Mouse (Mus musculus) cerebellum, postnatal 25 days (tissue): ENCODE measurements around the gene Rem1.
"Not testable (repeated sequence)": the region's sequence is repeated elsewhere in the genome, so short reads cannot be mapped to it uniquely, and the experiment has no call there.

ENCODE experiments used
- DNase-seq, 2 experiments: peaks; one replicate each; pipeline ENCODE4 v3.0.0; 2021; ENCODE audit warnings: mixed read lengths in 2 of 2

Rem1 gene

DNA sequence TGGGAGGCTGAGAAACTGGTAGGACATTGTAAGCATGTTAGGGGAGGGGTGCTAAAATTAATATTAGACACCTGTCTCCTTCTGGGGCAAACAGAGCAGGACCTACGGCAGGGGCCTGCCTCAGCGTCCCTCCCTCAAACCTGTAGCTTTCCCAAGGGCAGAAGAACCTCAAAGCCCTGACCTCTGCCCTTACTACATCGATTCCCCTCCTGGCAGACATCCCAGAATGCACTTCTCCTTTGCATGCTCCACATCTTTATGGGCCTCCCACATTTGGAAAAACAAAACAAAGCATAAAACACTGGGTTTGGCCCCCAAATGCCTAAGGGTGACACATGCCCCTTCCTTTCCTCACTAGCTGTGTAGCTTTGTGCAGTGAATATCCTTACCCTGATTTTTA is 2.5 kb downstream of the Rem1 start:
- DNase-seq, result no peak

GRCm38 (mm10) chr2:152629904-152630303 is 3.2 kb downstream of the Rem1 start:
- DNase-seq, result no peak

DNA sequence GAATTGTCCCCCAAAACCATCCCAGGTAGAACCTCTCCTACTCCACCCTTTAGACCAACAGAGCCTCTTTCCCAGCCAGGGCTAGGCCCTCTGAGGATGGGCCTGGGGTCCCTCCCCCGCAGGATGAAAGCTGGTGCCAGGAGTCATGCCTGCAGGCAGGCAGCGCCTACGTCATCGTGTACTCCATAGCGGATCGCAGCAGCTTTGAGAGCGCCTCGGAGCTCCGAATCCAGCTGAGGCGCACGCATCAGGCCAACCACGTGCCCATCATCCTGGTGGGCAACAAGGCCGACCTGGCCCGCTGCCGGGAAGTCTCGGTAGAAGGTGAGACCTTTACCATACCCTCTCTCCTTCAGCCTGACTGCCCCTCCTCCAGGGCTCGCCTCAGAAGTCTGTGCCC is 6.6 kb downstream of the Rem1 start:
- DNase-seq, result no peak

DNA sequence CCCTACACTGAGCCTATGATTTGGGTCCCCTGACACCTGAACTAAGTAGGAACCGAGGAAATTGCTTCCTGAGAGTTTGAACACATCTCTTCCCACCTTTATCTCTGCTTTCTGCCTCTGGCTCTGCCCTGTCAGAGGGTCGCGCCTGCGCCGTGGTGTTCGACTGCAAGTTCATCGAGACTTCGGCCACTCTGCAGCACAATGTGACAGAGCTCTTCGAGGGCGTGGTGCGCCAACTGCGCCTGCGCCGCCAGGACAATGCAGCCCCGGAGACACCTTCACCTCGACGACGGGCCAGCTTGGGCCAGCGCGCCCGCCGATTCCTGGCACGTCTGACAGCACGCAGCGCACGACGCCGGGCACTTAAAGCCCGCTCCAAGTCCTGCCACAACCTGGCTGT is 7.6 kb downstream of the Rem1 start:
- DNase-seq, result no peak

GRCm38 (mm10) chr2:152636246-152637005 is 9.7 kb downstream of the Rem1 start:
- no peak for DNase-seq

GRCm38 (mm10) chr2:152637006-152637322 is 10.2 kb downstream of the Rem1 start:
- DNase-seq, result no peak

- DNase-seq, result no peak
These were observed 10.6 kb downstream of the Rem1 start for GRCm38 (mm10) chr2:152637381-152637780.

- no peak for DNase-seq
These were observed 12.1 kb downstream of the Rem1 start for GRCm38 (mm10) chr2:152638865-152639264.

- DNase-seq, result no peak
These were observed 12.8 kb downstream of the Rem1 start for GRCm38 (mm10) chr2:152639406-152640113.

GRCm38 (mm10) chr2:152652901-152653620 is 26.3 kb downstream of the Rem1 start:
- DNase-seq, result peak in 1 of 2 experiments; percentile 23

- DNase-seq, result peak in 1 of 2 experiments; percentile 14
These were observed 27.3 kb downstream of the Rem1 start for GRCm38 (mm10) chr2:152653874-152654715.

- no peak for DNase-seq
These were observed 30.6 kb downstream of the Rem1 start for GRCm38 (mm10) chr2:152657398-152657797.

DNA sequence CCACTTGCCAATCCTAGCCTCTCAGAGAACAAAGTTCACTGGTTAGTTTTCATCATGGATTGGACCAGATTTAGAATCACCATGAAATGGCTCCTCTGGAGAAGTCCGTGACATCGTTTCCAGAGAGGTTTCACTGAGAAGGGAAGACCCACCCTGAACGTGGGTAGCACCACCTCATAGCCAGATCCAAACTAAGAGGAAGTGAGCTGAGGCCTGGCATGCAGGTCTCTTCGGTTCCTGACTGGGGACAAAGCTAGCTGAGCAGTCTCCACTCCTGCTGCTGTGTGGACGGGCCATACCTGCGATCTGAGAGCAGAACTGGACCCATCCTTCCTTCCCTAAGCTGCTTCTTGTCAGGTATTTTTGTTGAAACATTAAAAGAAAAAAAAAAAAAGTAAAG is 34.4 kb downstream of the Rem1 start:
- DNase-seq, result no peak

GRCm38 (mm10) chr2:152666191-152666590 is 39.4 kb downstream of the Rem1 start:
- not testable (repeated sequence) for DNase-seq

GRCm38 (mm10) chr2:152669256-152669638 is 42.5 kb downstream of the Rem1 start, which contains the start of gene H13:
Gene H13 (plus strand): TSS chr2:152669461.
- peak; percentile 92 to 95 for DNase-seq

GRCm38 (mm10) chr2:152669639-152670484 is 43.1 kb downstream of the Rem1 start:
- peak in 1 of 2 experiments; percentile 44 for DNase-seq

DNA sequence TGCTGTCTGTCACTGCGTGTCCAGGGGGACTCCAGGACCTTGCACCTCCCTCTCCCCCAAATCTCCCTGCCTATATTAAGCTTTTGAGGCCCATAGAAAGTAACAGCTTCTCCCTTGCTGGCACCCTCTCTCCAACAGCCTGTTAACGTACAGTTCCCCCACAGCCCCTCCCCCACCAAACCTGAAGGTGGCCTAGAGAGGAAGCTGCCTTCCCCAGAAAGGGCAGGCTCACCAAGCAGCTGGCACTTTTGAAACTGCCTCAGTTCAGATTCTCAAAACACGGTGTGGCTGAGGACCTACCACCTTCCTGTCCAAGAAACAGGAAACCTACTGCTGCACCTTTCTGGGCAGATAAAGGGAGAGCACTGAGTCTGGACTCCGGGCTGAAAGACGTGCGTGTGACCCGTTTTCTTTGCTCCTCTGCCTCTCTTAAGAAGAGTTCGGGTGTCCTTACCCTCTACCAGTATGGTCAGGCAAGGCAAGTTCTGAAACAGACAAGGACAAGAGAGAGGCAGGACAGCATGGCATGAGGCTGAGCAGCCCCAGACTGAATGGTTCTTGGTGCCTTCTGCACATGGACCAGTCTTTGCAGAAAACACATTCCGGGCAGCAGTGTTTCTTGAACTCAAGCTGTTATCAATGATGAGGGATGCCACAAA is 44.4 kb downstream of the Rem1 start:
- peak in 1 of 2 experiments; percentile 32 for DNase-seq

DNA sequence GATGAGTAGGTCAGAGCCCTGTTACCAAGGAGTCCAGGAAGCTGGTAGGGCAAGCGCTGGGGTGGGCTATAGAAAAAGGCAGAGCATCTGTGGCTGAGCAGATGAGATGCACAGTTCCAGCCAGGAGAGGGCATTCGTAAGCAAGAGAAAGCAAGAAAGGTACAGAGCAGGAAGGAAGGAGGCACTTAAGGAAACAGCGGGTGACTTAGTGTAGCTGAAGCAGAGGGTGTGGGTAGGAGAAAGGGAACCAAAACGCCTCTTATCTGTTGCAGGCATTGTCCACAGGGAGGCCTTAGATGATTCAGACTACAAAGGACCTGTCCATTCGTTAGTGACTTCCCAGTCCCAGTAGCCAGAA is 44.9 kb downstream of the Rem1 start:
- DNase-seq, result peak; percentile 35 to 61

- DNase-seq, result peak in 1 of 2 experiments; percentile 8
These were observed 45.4 kb downstream of the Rem1 start for GRCm38 (mm10) chr2:152672166-152672565.

DNA sequence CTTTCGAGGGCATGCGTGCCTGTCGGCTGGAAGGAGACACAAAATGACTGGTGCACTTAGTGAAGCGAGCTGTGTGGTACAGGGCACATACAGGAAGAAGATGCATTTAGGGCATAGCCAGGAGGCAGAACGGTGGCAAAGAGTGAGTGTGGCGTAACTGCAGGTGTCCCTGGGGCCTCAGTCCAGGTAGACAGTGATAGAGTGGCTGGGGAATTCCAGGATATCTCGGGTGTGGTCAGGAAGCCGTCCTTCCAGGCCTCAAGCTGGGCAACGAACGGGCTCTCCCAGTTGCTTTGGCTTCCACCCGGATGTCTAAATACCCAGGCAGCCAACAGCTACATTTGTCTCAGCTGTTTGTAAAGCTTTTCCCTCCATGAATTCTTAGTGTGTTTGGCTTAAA is 47.4 kb downstream of the Rem1 start:
- DNase-seq, result peak in 1 of 2 experiments; percentile 30

DNA sequence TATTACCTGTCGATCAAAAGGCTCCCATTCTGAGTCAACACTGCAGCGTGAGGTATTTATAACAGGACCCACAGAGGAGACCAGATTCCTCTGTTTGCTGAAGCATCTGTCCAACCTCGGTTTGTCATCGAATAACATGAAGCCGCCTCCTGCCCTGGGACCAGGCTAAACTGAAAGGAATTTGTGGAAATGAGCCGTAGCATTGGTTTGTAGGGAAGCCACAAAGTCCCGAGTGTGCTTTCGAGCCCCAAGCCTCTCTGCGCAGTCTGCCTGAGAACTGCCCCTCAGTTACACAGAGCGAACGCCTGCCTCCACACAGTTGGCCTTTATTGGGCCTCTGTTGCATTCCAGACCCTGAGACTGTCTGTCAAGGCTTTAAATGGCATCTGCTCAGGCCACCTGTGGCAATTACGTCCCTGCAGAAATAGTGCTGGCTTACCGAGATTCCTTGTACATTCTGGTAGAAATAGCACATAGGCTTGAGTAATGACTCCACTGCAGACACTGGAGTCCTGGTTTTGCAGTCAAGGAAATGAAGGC is 48.6 kb downstream of the Rem1 start:
- DNase-seq, result peak in 1 of 2 experiments; percentile 9
